Mouse (Mus musculus): Measurements from ENCODE around the gene Ttll5. TPM values are rescaled to one million over a fixed set of nuclear protein-coding genes. Genes with fewer than 3 reads are reported as not detected.
A peak's percentile ranks its signal among the peaks of the same experiment; 100 is the strongest.

Gene Ttll5
- total RNA-seq, 1 experiment from 2014 or later, result 21.9 TPM

DNA sequence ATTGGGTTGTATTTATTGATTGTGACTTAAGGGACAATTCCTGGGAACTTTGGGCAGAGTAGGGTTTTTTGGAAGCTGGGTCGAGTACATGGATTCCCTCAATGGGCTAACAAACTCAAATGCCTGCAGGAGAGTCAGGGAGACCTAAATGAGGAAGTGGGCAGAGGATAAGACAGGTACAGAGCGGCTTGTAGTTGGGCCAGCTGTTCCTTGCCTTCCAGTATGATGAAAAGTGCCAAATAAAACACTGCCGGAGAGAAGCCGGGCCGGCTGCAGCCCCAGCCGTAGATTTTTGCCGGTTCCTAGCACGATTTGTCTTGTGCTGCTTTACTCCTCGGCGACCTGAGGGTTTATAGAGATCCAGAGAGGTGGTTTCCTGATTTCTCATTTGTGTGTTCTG, 104.1 kb downstream of the Ttll5 start:
- DNase-seq, result no peak

DNA sequence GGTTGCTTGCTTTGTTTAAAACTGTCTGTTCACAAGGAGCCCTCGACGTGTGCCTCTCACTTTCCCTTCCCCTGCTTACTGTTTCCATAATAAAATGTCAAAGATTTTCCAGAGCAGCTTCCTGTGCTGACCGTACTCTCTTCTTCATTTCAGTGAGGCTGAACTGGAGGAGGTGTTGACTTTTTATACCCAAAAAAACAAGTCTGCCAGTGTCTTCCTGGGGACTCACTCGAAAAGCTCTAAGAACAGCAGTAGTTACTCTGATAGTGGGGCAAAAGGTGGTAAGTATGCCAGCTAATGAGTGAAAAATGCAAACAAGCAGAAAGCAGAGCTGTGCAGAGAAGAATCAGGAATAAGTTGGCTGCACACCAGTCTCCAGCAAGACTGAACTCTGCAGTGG, 105.3 kb downstream of the Ttll5 start:
- no peak for DNase-seq

DNA sequence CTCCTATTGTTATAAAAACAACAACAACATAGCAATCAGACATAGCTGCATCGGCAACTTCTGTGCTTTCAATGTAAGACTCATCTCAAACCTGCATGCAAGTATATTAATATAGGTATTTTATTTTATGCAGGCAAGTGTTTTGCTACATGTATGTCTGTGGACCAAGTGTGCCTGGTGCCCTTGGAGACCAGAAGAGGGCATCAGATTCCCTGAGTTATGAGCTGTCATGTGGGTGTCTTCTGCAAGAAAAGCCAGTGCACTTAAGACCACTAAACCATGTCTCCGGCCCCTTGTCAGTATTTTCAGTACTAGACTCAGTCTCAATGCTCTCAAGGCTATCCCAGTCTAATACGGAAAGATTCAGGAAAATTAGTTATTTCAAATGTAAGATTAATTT, 106.3 kb downstream of the Ttll5 start:
- no peak for DNase-seq

DNA sequence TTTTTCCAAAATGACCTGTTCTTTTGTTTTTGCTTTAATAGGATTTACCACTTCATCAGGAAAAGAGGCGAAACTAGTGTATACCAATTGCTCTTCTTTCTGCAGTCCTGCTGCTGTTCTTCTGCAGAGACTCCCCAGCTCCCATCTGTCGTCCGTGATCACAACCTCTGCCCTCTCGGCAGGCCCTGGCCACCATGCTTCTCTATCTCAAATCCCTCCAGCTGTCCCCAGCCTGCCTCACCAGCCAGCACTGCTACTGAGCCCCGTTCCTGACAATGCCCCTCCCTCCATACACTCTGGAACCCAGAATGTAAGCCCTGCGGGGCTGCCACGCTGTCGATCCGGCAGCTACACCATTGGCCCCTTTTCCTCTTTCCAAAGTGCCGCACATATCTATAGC, 108.8 kb downstream of the Ttll5 start:
- DNase-seq, result no peak

DNA sequence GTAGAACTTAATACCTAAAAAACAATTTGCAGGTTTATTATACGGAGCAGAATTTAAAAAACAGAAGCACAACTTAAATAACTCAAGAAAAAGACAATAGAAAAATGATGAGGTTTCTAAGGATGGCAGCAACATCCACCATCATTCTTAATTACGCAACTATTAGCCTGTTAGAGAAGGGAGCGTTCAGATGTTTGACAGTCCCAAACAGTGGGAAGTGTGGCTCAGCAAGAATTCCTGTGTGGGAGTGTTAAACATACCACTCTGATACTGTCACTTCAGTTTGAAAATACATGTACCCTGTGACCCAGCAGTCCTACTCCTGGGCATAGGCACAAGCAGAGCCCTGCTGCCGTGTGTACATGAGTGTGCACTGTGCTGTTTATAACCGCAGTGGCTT, 112.9 kb downstream of the Ttll5 start:
- no peak for DNase-seq

DNA sequence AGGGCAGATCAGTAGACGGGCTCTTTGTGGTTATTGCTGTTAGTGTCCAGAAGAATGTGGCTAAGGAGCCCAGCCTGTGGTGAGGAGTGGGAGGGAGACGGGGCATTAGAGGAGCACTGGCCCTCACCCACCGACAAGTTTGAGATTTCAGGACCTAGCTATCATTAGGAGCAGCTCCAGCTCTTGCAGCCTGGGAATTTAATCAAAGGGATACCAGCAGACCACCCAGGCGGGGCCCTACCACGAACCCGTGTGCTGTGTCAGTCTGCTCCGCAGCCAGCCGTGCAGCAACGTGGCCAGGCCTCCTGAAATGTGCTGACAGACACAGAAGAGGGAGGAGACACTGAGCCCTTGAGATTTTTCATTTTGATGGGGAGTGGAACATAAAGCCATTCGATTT, 119.0 kb downstream of the Ttll5 start:
- no peak for DNase-seq

DNA sequence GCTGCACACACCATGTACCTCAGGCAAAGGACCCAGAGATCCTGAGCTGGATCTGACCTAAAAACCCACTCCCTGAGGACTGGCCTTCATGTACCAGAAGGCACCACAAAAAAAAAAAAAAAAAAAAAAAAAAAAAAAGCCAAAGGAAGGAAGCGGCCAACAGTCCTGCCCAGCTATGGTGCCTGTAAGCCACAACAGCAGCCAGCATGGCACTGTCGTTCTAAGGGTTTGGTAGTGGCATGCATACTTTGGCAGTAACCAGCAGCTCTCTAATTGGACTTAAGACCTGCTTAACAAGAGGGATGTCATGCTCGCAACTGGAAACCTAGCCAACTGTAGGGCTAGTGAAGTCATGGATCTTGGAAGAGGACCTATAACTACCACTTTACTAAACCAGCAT, 120.0 kb downstream of the Ttll5 start:
- DNase-seq, result no peak

DNA sequence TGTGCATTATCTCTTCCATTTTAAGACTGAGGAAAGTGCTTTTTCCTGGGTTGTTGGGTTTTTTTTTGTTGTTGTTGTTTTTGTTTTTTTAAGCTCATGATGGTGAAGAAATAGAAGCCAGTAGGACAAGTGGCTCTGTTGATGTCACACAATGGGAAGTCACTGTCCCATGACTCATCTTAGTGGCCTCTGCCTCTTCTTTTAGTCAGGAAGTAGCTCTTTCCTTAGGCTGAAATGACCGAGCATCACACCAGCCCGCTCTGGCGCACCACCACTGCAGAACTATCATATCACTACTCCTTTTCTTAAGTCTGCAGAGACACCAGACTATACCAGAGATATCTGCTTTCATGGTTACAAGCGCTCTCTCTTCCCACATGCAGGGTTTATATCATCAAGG, 122.7 kb downstream of the Ttll5 start:
- no peak for DNase-seq

DNA sequence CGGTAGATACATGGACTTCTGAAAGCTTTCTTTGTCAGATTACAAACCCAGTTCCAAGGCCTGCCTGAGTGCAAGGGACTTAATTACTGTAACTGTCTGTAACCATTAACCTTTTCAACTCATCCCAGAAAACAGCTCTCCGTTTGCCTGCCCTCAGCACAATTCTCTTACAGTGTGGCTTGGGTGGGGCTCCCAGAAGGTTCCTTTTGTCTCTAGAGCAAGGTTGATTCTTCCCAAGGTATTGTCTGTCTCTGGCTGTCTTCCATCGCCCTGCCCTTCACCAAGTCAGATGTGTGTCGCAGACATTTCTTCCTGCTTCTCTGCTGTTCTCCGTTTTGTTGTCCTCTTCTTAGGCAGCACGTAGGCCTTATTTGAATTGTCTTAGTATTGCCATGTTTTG, 125.2 kb downstream of the Ttll5 start:
- DNase-seq, result no peak

DNA sequence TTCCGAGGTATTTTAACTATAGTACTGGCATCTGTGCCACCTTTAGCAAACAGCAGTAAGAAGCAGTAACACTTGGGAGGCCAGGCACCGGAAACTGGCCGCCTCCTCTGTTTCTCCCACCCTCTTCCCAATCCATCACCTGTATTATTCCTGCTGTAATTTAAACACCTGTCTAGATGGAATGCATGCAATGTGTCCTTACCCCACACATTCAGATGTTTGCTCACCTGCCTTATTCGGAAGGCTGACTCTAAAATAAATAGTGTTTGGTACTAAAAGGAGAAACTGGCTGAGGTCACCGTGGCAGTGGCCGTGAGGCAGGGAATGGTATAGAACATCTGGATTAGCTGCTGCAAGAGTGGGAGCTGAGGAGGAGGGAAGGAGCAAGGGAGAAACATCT, 125.9 kb downstream of the Ttll5 start:
- DNase-seq, result no peak

DNA sequence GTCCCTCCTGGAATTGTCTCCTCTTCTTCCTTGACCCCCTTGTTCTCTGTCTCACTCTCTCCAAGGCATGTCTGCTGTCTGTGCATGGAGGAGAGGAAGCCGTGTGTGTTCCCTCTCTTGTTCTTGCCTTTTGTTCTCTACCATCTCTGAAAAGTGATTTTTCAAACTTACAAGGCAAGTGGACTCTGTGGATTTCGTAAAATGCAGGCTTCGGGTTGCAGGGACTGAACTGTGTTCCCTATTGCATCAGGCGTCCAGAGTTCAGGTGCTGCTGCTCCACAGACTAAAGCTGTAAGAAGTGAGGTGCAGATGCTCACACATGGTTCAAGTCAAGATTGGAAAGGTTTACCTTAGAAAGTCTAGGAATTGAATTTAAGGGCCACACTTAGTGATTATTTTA, 126.6 kb downstream of the Ttll5 start:
- no peak for DNase-seq

DNA sequence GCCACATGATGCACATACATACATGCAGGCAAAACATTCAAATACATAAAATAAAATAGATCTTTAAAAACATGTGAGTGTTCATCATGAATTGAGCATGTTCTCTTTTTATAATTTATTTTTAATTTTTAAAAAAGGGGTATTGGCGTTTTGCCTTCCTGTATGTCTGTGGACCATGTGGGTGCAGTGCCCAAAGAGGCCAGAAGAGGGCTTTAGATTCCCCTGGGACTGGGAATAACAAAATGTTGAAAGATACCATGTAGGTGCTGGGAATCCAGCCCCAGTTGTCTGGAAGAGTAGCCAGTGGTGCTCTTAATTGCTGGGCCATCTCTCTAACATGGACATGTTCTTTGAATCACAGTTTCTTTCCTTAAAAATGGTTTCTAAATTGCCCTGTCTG, 127.4 kb downstream of the Ttll5 start:
- peak; percentile 32 for DNase-seq

DNA sequence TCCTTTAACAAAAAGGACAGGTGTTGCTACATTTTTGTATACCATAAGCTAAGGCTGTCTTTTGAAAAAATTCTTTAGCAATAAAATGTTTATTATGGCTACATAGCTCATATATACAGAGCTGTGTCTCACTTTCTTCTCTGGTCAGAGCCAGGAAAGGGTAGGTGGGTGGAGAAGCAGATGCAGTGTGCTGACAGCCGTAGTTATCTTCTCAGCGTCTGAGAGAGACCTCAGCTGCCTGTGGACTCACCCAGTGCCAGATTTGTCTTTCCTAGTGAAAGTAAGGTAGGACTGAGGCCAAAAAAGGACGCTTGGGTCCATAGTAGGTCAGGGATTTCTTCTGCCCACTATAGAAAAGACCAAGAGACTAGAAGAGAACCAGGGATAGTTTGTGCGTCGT, 127.9 kb downstream of the Ttll5 start:
- no peak for DNase-seq

DNA sequence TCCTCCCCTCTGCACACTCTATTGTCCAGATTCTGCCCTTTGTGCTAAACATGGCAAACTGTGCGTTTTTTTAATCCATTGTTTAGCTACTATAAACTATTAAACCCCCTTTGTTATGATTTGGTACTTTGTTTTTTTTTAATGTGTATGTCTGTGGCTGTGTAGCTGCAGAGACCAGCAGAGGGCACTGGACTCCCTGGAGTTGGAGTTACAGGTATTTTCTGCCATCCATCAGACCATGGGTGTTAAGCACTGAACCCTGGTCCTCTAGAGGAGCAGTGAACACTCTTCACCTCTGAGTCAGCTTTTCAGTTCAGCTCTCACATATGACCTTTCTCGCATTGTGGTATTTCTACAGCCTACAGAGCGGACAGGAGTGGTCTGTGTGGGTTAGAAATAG, 129.7 kb downstream of the Ttll5 start:
- peak; percentile 21 for DNase-seq

DNA sequence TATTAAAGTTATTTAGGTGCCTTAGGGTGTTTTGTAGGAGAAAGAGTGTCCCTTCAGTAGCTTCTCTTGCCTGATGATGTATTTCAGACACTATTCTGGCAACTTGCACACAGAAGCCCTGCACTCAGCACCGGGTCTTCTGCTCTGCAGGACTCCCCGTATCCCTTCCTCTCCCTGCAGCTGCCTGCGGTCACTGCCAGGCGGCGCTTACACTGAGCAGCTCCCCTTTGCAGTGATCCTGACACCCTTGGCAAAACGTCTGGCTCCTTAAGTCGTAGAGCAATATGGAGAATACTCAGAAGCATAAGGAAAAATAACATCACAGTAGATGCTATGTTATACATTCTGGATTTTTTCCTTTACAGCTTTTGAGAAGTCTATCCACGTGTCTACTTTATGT, 130.6 kb downstream of the Ttll5 start:
- no peak for DNase-seq

DNA sequence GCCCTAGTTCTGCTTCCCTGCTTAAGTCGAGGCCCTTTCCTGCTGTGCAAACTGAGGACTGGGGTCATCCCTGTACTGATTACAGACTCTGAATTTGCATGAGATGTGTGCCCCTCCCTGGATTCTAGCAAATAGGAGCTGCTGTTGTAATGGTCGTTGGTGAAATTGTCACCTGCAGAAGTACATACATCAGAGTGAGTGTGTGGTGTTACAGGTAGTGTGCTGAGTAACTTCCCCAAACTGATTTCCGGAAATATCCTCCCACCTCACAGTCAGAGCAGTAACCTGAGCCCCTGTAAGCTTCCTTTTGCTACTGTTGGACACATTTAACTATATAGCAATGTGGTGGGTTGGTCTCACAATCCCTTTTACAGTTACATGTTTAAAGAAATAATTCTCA, 131.2 kb downstream of the Ttll5 start:
- DNase-seq, result no peak

DNA sequence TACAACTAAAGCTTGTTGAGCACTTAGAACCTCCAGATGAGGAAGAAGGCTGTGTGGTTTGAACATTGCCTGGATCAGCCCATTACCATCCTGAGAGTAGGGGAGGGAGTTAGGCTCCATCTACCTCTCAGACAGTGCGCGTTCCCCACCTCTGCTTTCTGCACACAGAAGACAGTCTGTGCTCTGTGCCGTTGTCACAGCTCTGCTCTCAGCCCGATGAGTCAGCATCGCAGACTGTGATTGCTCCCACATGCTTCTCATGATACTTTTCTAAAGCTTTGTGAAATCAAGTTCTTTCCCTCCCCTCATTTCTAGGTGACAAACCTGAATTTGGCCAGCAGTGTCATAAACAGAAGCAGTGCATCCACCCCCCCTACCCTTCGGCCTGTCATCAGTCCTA, 131.8 kb downstream of the Ttll5 start:
- no peak for DNase-seq

DNA sequence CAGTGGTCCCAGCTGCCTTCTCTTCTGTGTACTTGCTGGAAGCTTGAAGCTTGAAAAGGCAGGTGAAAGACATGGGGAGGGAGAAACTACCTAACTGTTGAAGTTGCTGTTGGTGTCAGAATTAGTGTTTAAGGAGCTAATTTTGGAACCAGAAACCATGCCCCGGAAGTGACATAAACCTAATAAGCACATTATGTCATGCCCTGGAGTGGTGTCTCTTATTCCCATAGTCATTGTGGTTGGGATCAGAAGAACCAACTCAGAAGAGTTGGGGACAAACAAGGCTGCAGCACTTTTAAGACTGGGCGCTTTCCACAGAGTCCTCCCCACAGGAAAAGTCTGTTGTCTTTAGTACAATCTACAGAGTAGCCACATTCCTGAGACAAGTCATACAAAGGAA, 134.0 kb downstream of the Ttll5 start:
- DNase-seq, result no peak

DNA sequence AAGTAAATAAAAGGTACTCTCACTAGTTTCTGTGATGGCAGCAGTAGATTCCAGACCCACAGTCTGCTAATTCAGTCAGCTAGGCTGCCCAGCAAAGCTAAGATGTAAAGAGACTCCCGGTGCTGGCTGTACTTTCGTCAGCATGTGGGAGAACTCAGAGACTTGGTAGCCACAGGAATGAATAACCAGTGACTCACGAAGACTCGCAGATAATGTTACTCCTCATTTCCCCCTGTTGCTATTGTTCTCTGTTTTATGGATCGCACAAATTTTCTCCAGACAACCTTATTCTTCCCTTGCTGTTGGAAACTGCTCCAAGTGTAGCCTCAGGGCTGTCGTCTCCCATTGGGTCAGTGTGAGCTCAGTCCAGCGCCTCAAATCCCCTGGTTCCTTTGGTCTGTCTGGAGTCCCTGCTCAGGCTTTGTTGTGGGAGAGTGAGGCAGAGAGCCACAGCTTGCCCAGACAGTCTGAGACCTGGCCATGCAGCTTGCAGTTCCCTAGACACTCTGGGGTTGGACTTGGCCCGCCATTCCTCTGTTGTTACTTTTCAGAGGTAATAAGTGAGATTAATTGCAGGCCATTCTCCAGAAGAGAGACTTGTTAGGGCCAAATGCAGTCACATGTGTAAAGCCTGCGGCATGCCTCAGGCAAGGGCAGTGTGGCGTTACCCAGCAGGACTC, 135.5 kb downstream of the Ttll5 start:
- DNase-seq, result no peak

DNA sequence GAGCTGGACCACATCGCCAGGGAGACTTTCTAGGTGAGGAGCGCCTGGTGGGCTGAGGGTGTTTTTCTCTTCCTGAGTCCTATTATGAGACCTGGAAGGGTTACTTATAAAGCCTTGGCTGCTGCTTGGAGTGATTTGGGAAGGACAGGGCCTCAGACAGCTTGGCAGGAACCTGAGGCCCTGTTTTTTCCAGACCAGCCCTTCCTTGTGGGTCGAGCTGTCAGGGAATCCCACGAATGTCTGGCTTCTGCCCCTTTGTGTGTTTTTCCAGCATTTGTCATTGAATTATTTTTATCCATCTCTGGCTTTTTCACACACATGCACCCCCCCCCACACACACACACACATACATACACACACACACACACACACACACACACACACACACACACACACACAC, 136.2 kb downstream of the Ttll5 start:
- DNase-seq, result no peak

DNA sequence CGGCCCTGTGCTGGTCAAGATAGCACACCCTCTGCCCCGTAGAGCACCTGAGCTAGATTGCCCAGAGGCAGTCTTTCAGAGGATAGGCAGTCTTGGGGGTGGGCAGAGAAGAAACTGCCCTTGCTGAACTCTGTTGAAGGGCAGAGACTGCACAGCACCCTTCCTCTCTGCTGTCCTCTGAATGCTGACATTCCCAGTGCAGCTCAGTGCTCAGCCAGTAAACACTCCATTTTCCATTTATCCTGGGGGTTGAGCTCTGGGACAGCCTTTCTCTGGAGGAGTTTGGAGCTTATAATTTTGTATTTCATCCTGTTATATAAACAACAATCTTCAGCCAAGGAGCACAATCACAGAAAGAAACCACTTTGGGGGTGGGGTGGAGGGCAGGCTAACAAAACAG, 138.7 kb downstream of the Ttll5 start:
- no peak for DNase-seq

DNA sequence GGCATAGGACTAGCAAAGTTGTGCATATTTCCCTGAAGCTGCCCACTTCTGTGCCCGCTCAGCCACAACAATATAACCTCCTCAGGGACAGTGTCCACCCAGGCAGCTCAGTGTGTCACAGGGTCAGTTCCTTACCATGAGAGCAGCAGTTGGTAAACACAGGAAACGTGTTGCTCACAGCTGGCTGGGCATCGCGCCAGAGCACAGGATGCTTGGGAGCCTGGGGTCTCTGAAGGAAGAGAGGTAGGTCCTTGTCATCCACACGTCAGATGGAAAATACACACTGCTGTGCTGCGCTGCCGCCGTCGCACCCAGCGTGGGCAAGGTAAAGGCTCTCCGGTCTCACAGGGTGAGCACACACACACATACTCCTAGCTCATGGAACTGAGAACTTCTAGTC, 139.2 kb downstream of the Ttll5 start:
- DNase-seq, result peak; percentile 73

DNA sequence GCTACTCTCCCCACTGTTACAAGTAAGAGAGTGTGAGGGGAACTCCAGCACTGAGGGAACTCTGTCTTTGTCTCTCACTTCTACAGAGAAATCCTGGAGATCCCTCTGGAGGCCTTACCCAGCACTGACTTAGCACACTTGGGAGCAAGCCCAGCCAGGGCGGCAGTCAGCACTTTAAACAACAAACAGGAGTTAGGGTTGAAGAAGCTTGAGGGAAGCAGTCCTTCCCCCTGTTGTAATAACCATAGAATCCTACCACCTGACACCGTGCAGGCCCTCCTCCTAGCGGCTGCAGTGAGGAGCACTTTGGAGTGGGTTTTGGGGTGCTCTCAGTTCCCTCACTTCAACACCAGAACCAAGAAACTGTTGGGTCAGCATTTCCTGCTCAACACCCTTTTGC, 140.0 kb downstream of the Ttll5 start:
- DNase-seq, result no peak

DNA sequence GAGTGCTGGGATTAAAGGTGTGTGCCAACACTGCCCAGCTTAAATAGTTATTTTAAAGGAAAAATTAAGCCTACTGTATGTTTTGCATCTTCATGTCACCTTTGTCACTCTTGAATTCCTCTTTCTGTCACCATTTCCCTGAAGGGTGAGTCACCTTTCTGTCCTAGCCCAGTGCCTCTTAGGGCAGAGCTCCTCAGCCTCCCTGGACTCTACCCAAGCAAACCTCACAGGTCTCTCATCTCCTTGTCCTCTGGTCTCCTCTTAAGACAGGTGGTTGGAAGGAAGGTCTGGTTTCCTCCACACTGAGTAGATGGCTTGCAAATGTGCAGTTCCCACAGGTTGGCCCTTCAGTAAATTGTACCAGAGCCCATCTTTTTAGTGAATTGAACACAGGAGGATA, 143.4 kb downstream of the Ttll5 start:
- DNase-seq, result no peak

DNA sequence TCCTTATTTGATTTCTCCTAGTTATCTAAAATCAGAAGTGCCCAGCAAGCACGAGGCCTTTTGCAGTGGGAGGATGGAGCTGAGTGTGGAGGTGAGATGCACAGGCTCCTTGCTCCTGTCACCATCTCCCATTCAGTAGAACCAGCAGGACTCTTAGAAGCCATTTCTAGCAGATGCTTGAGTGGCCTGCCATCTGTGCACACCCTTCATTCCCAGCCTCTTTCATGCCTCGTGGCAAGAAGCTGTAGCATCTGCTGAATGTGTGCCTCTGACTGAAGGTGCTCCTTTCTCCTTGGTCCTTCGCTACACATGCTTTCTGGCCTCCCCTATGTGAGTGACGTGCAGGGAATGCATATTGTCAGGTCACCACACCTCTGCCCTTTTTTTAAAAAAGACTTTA, 143.9 kb downstream of the Ttll5 start:
- no peak for DNase-seq
